Mouse (Mus musculus) small intestine, adult 2 months (tissue): Measurements from ENCODE around the gene Kpnb1.

Experiments used
- CTCF ChIP-seq: fragments of 200-500 bp; IDR thresholded peaks from 2 replicates; pipeline ENCODE4 v1.5.1; 2012; ENCODE audit warnings: low read depth, mild to moderate bottlenecking, control low read depth, inconsistent platforms, low read length, moderate library complexity, mixed read lengths; ENCODE audit not compliant: insufficient replicate concordance, insufficient read length; ENCODE audit errors: extremely low read depth
- POLR2A ChIP-seq: fragments of 200-500 bp; IDR thresholded peaks from 2 replicates; pipeline ENCODE4 v1.6.1; 2012; ENCODE audit warnings: low read depth, mild to moderate bottlenecking, control low read depth, inconsistent platforms, low read length, moderate library complexity

DNA sequence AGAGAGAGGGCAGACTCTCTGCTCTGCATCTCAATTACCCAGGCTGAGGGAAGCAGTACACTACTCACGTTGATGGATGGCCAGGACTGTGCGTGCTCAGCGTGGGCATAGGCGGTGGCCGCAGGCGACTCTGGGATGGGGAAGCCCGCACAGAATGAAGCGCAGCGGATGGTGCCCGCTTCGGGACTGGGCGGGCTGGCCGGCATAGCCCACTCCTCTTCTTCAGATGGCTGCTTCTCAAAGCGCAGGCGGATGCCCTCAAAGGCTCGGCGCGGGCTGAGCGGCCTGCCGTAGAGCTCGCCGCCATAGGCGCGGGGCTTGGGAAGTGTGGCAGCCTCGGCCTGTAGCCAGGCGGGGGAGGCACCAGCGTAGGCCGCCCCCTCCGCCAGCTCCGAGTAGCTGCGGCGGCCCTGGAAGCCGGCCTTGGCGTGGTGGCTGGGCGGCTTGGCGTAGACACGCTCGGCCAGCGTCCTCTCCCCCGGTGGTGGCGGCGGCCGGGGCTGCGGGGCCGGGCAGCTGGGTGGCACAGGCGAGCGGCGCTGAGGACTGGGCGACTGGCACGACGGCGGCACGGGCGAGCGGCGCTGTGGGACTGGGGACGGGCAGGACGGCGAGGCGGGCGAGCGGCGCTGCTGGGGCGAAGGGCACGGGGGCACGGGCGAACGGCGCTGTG lies 49.0 kb downstream of the Kpnb1 start:
- no peak for TF ChIP-seq CTCF
- TF ChIP-seq POLR2A: no peak
